Mouse (Mus musculus) A20 (cell line): ENCODE results near the gene Gm10961.
"Not testable (repeated sequence)": the region's sequence is repeated elsewhere in the genome, so short reads cannot be mapped to it uniquely, and the experiment has no call there.

Experiments used
- DNase-seq: peaks from one replicate; pipeline ENCODE4 v3.0.0-alpha.2; 2011; ENCODE audit warnings: low read depth, low spot score

Gene Gm10961

DNA sequence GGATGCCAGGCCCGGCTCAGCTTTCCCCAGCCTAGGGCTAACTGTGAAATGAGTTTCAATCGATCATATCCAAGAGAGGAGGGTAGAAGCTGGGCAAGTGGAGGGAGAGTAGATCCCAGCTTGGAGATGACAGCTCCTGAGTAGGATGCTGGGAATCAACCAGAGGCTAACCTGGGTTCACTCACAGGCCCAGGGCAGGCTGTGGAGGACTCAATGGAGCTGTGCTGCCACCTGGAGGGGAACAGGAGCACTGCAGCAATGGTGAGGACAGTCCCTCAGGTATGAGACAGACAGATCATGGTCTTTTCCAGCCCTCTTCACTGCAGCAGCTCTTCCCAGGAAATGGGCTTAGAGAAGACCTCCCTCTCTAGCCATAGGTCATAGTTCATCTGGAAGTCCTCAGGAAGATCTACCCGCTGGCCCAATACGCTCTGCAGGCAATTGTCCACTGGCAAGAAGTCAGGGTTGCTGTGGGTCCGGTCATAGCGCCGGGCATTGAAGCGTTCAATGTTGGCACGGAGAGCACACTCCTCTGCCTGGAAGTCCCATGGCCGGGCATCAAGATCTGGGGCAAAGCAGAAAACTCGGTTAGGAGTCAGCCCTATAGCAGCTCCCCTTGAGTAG is 18.1 kb upstream of the Gm10961 start:
- peak; percentile 61 for DNase-seq

GRCm38 (mm10) chr3:107617800-107618199 is 13.3 kb upstream of the Gm10961 start:
- no peak for DNase-seq

- no peak for DNase-seq
Observed at GRCm38 (mm10) chr3:107619911-107620310, 11.2 kb upstream of the Gm10961 start.

GRCm38 (mm10) chr3:107621286-107622075 is 9.6 kb upstream of the Gm10961 start:
- DNase-seq, result no peak

- no peak for DNase-seq
Observed at GRCm38 (mm10) chr3:107622537-107622936, 8.6 kb upstream of the Gm10961 start.

GRCm38 (mm10) chr3:107624424-107624823 is 6.7 kb upstream of the Gm10961 start:
- no peak for DNase-seq

GRCm38 (mm10) chr3:107625536-107625935 is 5.6 kb upstream of the Gm10961 start:
- DNase-seq, result no peak

- no peak for DNase-seq
Observed at GRCm38 (mm10) chr3:107626751-107627150, 4.4 kb upstream of the Gm10961 start.

DNA sequence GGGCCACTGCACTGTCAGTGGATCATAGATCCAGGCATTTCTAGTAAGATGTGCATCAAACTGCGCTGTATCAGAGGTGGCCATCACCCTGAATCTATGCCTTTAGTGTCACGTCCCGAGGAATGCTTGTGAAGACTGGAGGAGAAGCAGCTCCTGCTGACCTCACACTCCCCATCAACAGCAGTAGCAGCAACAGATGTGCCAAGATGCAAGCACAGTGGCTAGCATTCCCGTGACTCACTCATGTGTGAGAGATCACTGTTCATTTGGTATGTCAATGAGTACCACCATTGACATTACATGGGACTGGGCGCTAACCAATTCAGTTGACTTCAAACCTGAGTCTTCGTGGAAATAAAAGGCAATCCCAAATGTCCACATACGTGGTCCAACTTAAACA is 3.5 kb upstream of the Gm10961 start:
- DNase-seq, result no peak

GRCm38 (mm10) chr3:107628551-107628950 is 2.6 kb upstream of the Gm10961 start:
- no peak for DNase-seq

DNA sequence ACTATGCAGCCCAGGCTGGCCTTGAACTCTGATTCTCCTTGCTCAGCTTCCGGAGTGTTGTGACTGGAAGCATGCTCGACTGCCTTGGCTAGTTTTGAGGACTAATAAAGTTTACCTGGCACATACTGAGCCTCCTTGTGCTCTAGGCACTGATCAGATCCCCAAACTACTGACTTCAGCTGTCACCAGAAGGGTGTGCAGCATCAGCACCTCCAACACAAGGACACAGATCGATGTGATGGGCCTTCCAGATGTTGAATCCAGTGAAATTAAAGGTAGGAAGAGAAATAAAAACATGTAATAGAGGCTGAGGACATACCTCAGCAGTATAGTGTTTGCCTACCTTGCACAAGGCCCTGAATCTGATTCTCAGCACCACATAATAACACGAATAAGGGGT is 1.7 kb upstream of the Gm10961 start:
- no peak for DNase-seq

GRCm38 (mm10) chr3:107631523-107631958 is 419 bp downstream of the Gm10961 start, which contains the start of gene Strip1:
Strip1 (minus strand) TSS chr3:107631694.
- DNase-seq, result peak; percentile 92

GRCm38 (mm10) chr3:107632786-107633185 is 1.7 kb downstream of the Gm10961 start:
- DNase-seq, result no peak

DNA sequence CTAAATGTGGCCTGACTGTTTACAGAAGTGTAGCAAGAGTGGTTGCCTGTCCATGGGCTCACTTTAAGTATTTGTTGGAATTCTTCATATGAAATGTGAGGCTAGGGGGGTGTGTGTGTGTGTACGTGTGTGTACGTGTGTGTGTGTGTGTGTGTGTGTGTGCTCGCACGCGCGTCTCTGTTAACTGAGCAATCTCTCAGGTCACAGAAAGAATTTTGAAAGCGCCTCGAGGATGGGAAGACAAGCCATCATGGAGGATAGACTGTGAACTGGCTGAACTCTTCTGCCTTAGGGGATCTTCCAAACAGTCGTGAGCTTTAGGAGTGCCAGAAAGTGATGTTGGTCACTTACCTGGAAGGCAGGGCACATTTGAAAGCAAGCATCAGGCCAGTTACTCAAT is 2.8 kb downstream of the Gm10961 start:
- no peak for DNase-seq

- no peak for DNase-seq
Observed at GRCm38 (mm10) chr3:107635836-107636235, 4.7 kb downstream of the Gm10961 start.

GRCm38 (mm10) chr3:107636236-107636635 is 5.1 kb downstream of the Gm10961 start:
- DNase-seq, result no peak

DNA sequence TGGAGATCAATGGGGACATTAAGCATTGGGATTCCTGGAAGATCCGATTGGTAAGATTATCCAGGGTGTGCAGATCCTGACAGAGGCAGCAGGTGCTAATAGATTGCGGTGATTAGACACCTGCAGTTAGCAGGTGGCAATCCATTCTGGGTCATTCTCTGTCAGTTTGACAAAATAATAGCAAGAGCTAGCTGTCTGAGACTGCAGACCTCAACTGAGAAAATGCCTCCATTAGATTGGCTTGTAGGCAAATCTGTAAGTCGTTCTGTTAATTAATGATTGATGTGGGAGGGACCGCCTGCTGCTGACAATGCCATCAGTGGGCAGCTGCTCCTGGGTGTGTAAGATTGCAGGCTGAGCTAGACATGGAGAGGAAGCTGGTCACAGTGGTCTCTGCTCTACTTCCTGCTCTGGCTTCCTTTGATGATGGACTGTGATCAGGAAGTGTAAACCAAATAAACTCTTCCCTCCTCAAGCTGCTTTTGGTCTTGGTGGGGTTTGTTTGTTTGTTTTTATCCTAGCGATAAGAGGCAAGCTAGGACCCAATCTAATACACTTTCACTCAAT is 6.6 kb downstream of the Gm10961 start:
- no peak for DNase-seq

DNA sequence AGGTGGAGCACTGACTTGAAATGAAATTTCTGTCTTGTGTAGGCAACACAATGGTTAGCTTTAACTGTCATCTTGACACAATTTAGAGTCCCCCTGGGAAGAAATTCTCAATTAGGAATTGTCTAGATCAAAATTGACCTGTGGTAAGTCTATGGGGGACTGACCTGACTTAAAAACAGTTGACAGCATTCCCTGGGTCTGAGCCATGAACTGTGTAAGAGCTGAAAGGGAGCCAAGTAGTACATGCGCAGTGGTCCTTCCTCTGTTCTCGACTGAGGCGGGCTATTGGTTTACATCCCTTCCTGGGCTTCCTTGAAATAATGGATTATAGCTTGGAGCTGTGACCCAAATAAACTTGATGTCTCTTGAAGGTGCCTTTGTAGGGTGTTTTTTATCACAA is 15.8 kb downstream of the Gm10961 start:
- no peak for DNase-seq

DNA sequence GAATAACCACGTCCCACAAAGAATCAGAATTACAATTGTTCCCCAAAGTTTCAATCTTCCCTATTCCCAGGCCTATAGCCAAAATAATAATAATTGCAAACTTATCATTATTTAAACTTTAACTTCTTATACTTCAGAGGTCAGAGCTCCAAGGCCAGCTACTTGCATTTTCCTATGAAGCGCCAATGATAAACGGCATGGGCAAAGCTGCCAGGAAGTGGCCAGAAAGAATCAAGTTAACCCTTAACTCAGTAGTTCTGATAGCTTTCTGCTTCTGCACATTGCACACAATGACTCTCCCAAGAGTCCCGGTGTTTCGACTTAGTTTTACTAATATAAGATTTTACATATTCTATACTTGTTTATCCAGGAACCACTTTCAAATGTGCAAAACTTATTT is 19.2 kb downstream of the Gm10961 start:
- not testable (repeated sequence) for DNase-seq

DNA sequence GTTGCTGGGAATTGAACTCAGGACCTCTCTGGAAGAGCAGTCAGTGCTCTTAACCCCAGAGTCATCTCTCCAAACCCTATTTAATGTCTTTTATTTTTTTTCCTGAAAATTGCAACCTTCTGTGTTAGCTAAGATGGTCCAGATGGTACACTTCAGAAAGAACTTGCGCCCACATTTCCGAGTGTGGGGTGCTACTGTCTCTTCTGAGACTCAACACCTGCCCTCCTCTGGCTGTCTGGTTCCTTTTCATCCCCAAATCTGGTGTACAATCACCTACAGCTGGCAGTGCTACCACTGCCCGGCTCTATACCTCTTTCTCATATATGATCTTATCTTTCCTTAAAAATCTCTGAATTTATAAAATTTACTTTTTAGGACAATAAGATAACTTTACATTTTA is 21.8 kb downstream of the Gm10961 start:
- no peak for DNase-seq

- DNase-seq, result no peak
Observed at GRCm38 (mm10) chr3:107654861-107655260, 23.7 kb downstream of the Gm10961 start.

GRCm38 (mm10) chr3:107655491-107655890 is 24.4 kb downstream of the Gm10961 start:
- DNase-seq, result no peak

DNA sequence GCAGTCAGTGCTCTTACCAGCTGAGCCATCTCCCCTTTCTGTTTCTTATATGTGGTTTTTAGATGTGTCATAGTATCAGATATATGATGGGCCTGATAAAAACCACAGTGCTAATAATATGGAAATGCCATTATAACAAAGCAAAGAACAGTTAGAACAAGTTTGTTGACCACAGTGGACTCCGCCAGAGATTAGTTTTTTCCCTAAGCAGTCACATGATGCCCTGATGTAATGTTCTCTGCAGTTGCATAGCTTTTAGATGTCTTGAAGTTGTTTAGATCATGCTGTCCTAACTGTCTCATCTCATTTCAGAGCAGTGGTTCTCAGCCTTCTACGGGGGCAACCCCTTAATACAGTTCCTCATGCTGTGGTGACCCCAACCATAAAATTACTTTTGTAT is 25.0 kb downstream of the Gm10961 start:
- no peak for DNase-seq
